Mouse (Mus musculus): ENCODE measurements around the gene Atp1a3. TPM values are rescaled to one million over a fixed set of nuclear protein-coding genes. Genes with fewer than 3 reads are reported as not detected.
A peak's percentile ranks its signal among the peaks of the same experiment; 100 is the strongest.

Atp1a3 gene
- polyA plus RNA-seq, 1 experiment from 2014 or later = 0.38 TPM

GRCm38 (mm10) chr7:24964288-24964687 lies 41.5 kb downstream of the Atp1a3 start:
- Histone ChIP-seq H3K36me3 (no peaks in the 10 kb centered on the region), H3K9ac (replicated peaks) (no peak overlapping the region), H3K4me1 (replicated peaks) (no peaks in the 10 kb centered on the region), H3K4me2 (no peak overlapping the region), H3K27ac (no peak overlapping the region), H3K4me3 (replicated peaks) (no peak overlapping the region), H3K27me3 (no peaks in the 10 kb centered on the region), H3K9me3 (0 out of 2 replicates have a peak, but pooled peaks cover 2% of the 10 kb centered on the region)
- no peak for ATAC-seq (ENCODE audit: insufficient number of reproducible peaks, insufficient read depth, low FRiP score, low TSS enrichment, low read depth)
- 79% methylated on average over 2 of the region's 2 CpGs for WGBS

- ATAC-seq (ENCODE audit: insufficient number of reproducible peaks, insufficient read depth, low FRiP score, low TSS enrichment, low read depth) = no peak
- peak overlapping the region; percentile 45 for H3K4me3 ChIP-seq (replicated peaks)
- peaks cover 15% of the 10 kb centered on the region for H3K4me1 ChIP-seq (replicated peaks)
- H3K9ac ChIP-seq (replicated peaks) = peak overlapping the region; percentile 55
- peaks cover 73% of the 10 kb centered on the region for H3K27me3 ChIP-seq
- peak overlapping the region; percentile 74 for H3K4me2 ChIP-seq
- 0 out of 2 replicates have a peak, but pooled peaks cover 4% of the 10 kb centered on the region for H3K9me3 ChIP-seq
- H3K27ac ChIP-seq = no peak overlapping the region
- no peaks in the 10 kb centered on the region for H3K36me3 ChIP-seq
- 2% methylated on average over 32 of the region's 33 CpGs for WGBS
These were observed 50.5 kb downstream of the Atp1a3 start for GRCm38 (mm10) chr7:24955226-24955625.

- H3K9ac ChIP-seq (replicated peaks) = peak overlapping the region; percentile 55
- H3K9me3 ChIP-seq = 0 out of 2 replicates have a peak, but pooled peaks cover 4% of the 10 kb centered on the region
- H3K4me1 ChIP-seq (replicated peaks) = peaks cover 15% of the 10 kb centered on the region
- no peaks in the 10 kb centered on the region for H3K36me3 ChIP-seq
- peak overlapping the region; percentile 45 for H3K4me3 ChIP-seq (replicated peaks)
- peak overlapping the region; percentile 74 for H3K4me2 ChIP-seq
- WGBS = 2% methylated on average over 30 of the region's 30 CpGs
- no peak for ATAC-seq (ENCODE audit: insufficient number of reproducible peaks, insufficient read depth, low FRiP score, low TSS enrichment, low read depth)
- peaks cover 80% of the 10 kb centered on the region for H3K27me3 ChIP-seq
- no peak overlapping the region for H3K27ac ChIP-seq
These were observed 51.3 kb downstream of the Atp1a3 start for GRCm38 (mm10) chr7:24954450-24954849.

GRCm38 (mm10) chr7:24953966-24954365 lies 51.8 kb downstream of the Atp1a3 start:
- no peaks in the 10 kb centered on the region for H3K36me3 ChIP-seq
- peak overlapping the region; percentile 74 for H3K4me2 ChIP-seq
- 0 out of 2 replicates have a peak, but pooled peaks cover 4% of the 10 kb centered on the region for H3K9me3 ChIP-seq
- H3K27ac ChIP-seq = no peak overlapping the region
- WGBS = 2% methylated on average over 22 of the region's 24 CpGs
- H3K4me1 ChIP-seq (replicated peaks) = peaks cover 15% of the 10 kb centered on the region
- peak overlapping the region; percentile 45 for H3K4me3 ChIP-seq (replicated peaks)
- peak overlapping the region; percentile 55 for H3K9ac ChIP-seq (replicated peaks)
- ATAC-seq (ENCODE audit: insufficient number of reproducible peaks, insufficient read depth, low FRiP score, low TSS enrichment, low read depth) = no peak
- H3K27me3 ChIP-seq = peaks cover 85% of the 10 kb centered on the region

GRCm38 (mm10) chr7:24949958-24950623 lies 55.7 kb downstream of the Atp1a3 start:
- WGBS = 0% methylated on average over 8 of the region's 8 CpGs
- H3K9ac ChIP-seq (replicated peaks) = no peak overlapping the region
- no peaks in the 10 kb centered on the region for H3K9me3 ChIP-seq
- H3K4me1 ChIP-seq (replicated peaks) = peaks cover 12% of the 10 kb centered on the region
- peaks cover 100% of the 10 kb centered on the region for H3K27me3 ChIP-seq
- no peak; the same call in 1 of the 2 replicates for ATAC-seq (ENCODE audit: insufficient number of reproducible peaks, insufficient read depth, low FRiP score, low TSS enrichment, low read depth)
- H3K36me3 ChIP-seq = no peaks in the 10 kb centered on the region
- H3K4me3 ChIP-seq (replicated peaks) = no peak overlapping the region
- no peak overlapping the region for H3K27ac ChIP-seq
- no peak overlapping the region for H3K4me2 ChIP-seq

- H3K27me3 ChIP-seq = peaks cover 100% of the 10 kb centered on the region
- H3K4me3 ChIP-seq (replicated peaks) = no peak overlapping the region
- ATAC-seq (ENCODE audit: insufficient number of reproducible peaks, insufficient read depth, low FRiP score, low TSS enrichment, low read depth) = no peak
- H3K9me3 ChIP-seq = no peaks in the 10 kb centered on the region
- no peaks in the 10 kb centered on the region for H3K36me3 ChIP-seq
- H3K27ac ChIP-seq = no peak overlapping the region
- no peak overlapping the region for H3K9ac ChIP-seq (replicated peaks)
- WGBS = 2% methylated on average over 29 of the region's 29 CpGs
- H3K4me2 ChIP-seq = no peak overlapping the region
- H3K4me1 ChIP-seq (replicated peaks) = peaks cover 9% of the 10 kb centered on the region
These were observed 57.0 kb downstream of the Atp1a3 start for GRCm38 (mm10) chr7:24948774-24949173.

GRCm38 (mm10) chr7:24947316-24948048 lies 58.3 kb downstream of the Atp1a3 start:
- no peak overlapping the region for H3K4me3 ChIP-seq (replicated peaks)
- no peaks in the 10 kb centered on the region for H3K36me3 ChIP-seq

GRCm38 (mm10) chr7:24944257-24944950 lies 61.4 kb downstream of the Atp1a3 start, which contains the start of gene Gm4881:
Gm4881 (minus strand) TSS chr7:24944494.
- H3K9ac ChIP-seq (replicated peaks) = peak within 1 kb of the TSS; percentile 45
- no peaks in the 10 kb centered on the region for H3K36me3 ChIP-seq
- peaks cover 9% of the 10 kb centered on the region for H3K4me1 ChIP-seq (replicated peaks)
- ATAC-seq (ENCODE audit: insufficient number of reproducible peaks, insufficient read depth, low FRiP score, low TSS enrichment, low read depth) = no peak
- under 1% methylated on average over 57 of the region's 72 CpGs for WGBS
- peak within 1 kb of the TSS; percentile 61 for H3K4me2 ChIP-seq
- H3K27ac ChIP-seq = no peak within 1 kb of the TSS
- H3K9me3 ChIP-seq = no peaks in the 10 kb centered on the region
- H3K27me3 ChIP-seq = peaks cover 100% of the 10 kb centered on the region
- H3K4me3 ChIP-seq (replicated peaks) = peak within 1 kb of the TSS; percentile 38

More at GRCm38 (mm10) chr7:24947316-24948048, 58.3 kb downstream of the Atp1a3 start:
- peaks cover 9% of the 10 kb centered on the region for H3K4me1 ChIP-seq (replicated peaks)
- WGBS = 1% methylated on average over 7 of the region's 7 CpGs
- H3K9me3 ChIP-seq = no peaks in the 10 kb centered on the region
- H3K27ac ChIP-seq = no peak overlapping the region
- H3K9ac ChIP-seq (replicated peaks) = no peak overlapping the region
- ATAC-seq (ENCODE audit: insufficient number of reproducible peaks, insufficient read depth, low FRiP score, low TSS enrichment, low read depth) = no peak
- H3K4me2 ChIP-seq = no peak overlapping the region
- H3K27me3 ChIP-seq = peaks cover 100% of the 10 kb centered on the region

- WGBS = 8% methylated on average over 6 of the region's 6 CpGs
- ATAC-seq (ENCODE audit: insufficient number of reproducible peaks, insufficient read depth, low FRiP score, low TSS enrichment, low read depth) = no peak
- H3K4me2 ChIP-seq = no peak overlapping the region
- no peak overlapping the region for H3K9ac ChIP-seq (replicated peaks)
- H3K36me3 ChIP-seq = no peaks in the 10 kb centered on the region
- peak overlapping the region; percentile 38; the same call in 1 of the 2 replicates for H3K4me3 ChIP-seq (replicated peaks)
- H3K4me1 ChIP-seq (replicated peaks) = peaks cover 9% of the 10 kb centered on the region
- no peak overlapping the region for H3K27ac ChIP-seq
- no peaks in the 10 kb centered on the region for H3K9me3 ChIP-seq
- H3K27me3 ChIP-seq = peaks cover 100% of the 10 kb centered on the region
These were observed 62.1 kb downstream of the Atp1a3 start for GRCm38 (mm10) chr7:24943641-24944040.

GRCm38 (mm10) chr7:24931651-24932050 lies 74.1 kb downstream of the Atp1a3 start:
- Histone ChIP-seq H3K27ac (no peak overlapping the region), H3K36me3 (peaks cover 12% of the 10 kb centered on the region), H3K27me3 (peaks cover 95% of the 10 kb centered on the region), H3K4me2 (no peak overlapping the region), H3K9me3 (no peaks in the 10 kb centered on the region), H3K4me3 (replicated peaks) (no peak overlapping the region), H3K4me1 (replicated peaks) (peaks cover 9% of the 10 kb centered on the region; the same call in 1 of the 2 replicates), H3K9ac (replicated peaks) (no peak overlapping the region)
- ATAC-seq (ENCODE audit: insufficient number of reproducible peaks, insufficient read depth, low FRiP score, low TSS enrichment, low read depth) = no peak
- under 1% methylated on average over 15 of the region's 15 CpGs for WGBS

GRCm38 (mm10) chr7:24930475-24930874 lies 75.3 kb downstream of the Atp1a3 start:
- H3K4me1 ChIP-seq (replicated peaks) = peaks cover 9% of the 10 kb centered on the region; the same call in 1 of the 2 replicates
- no peak overlapping the region for H3K27ac ChIP-seq
- H3K9ac ChIP-seq (replicated peaks) = no peak overlapping the region
- peaks cover 24% of the 10 kb centered on the region for H3K36me3 ChIP-seq
- H3K4me3 ChIP-seq (replicated peaks) = no peak overlapping the region
- WGBS = 61% methylated on average over 6 of the region's 6 CpGs
- no peak overlapping the region for H3K4me2 ChIP-seq
- no peak for ATAC-seq (ENCODE audit: insufficient number of reproducible peaks, insufficient read depth, low FRiP score, low TSS enrichment, low read depth)
- H3K9me3 ChIP-seq = no peaks in the 10 kb centered on the region
- peaks cover 83% of the 10 kb centered on the region for H3K27me3 ChIP-seq
